Mouse (Mus musculus): ENCODE measurements around the gene Fiz1.

Gene Fiz1

GRCm38 (mm10) chr7:5014251-5015117 is at the start of gene Fiz1, which contains the start of gene Zfp524:
Fiz1 (minus strand) TSS chr7:5014697.
Zfp524 (plus strand) TSS chr7:5014415.
- DNase-seq, result peak; percentile 99

DNA sequence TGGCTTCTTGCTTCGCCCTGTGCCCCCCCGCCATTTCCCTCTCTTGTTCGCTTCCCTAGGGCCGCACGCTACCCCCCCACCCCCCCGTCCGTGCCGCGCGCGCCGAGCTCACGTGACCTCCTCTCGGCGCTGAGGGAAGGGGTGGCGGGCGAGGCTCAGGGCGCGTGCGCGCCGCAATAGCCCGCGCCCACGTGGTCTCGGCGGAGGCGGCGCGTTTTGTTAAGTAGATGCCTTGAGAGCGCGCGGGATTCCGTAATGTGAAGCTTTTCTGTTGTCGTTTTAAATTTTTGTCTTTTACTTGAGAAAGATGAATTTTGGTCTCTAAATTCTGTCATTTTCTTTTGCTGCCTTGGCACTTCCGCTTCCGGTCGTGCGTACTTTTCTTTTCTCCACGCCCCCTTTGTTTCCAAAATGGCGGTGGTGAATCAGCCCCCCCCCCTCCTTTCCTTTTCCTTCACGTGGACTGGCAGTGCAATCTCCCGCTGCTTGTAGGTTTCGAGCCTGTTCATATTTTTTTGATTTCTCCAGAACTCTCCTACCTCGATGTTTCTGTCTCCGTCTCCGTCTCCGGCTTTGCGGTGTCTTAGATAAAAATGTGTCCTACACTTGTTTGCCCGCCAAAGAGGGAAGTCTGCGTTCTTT is 48.0 kb upstream of the Fiz1 start:
- peak; percentile 87 for DNase-seq

GRCm38 (mm10) chr7:5061774-5062359 is 47.4 kb upstream of the Fiz1 start, which contains the start of gene U2af2:
U2af2 (plus strand) TSS chr7:5062143.
- DNase-seq, result peak; percentile 94

- DNase-seq, result peak; percentile 99
Measured at GRCm38 (mm10) chr7:5060944-5061773, 46.7 kb upstream of the Fiz1 start.

- peak; percentile 93 for DNase-seq
Measured at GRCm38 (mm10) chr7:5060239-5060731, 45.8 kb upstream of the Fiz1 start.

DNA sequence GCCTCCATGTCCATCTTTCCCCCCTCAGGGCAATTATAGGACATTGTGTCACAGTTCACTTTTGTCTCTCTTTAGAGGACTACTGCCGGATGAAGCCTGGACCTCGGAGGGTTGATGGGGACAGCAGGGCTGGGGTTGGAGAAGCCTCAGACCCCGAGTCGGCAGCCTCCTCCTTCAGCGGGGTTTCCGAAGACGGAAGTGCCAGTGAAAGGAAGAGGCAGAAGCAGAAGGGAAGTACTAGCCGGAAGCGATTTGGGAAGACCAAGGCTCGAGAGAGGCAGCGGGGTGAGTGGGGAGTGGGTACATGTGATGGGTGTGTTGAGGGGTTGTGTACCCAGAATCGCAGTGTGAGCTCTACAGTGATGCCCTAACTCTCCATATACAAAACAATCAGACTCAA is 44.9 kb upstream of the Fiz1 start:
- no peak for DNase-seq

- DNase-seq, result no peak
Measured at GRCm38 (mm10) chr7:5058631-5059030, 44.1 kb upstream of the Fiz1 start.

DNA sequence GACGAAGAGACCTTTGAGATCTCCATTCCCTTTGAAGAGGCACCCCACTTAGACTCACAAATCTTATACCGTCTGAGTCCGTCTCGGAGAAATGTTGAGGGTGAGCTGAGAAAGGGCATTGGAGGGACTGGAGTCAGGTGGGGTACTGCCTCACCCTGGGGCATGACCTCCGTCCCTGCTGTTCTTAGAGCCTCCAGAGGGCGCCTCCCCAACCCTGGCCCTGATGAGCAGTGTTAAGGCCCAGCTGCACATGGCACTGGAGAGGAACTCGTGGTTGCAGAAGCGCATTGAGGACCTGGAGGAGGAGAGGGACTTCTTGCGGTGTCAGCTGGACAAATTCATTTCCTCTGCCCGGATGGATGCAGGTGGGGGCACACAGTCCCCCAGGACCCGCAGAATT is 43.3 kb upstream of the Fiz1 start:
- DNase-seq, result no peak

DNA sequence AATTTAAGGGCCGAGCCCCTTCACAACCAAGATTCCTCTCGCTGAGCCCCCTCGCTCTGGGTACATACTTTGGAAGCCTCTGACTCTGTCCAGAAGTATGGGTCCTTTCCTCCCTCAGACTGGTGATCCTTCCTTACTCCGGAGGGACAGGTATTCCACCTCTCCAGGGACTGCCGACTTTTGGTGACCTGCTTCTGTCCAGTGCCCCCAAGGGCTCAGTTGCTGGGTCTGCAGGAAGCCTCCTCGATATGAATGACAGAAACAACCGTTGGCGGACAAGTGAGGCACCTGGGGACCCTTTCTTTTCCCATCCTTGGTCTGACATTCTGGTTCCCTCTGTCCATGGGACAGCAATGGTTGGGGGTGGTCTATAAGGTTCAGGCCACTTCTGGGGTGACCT is 42.9 kb upstream of the Fiz1 start:
- DNase-seq, result no peak

DNA sequence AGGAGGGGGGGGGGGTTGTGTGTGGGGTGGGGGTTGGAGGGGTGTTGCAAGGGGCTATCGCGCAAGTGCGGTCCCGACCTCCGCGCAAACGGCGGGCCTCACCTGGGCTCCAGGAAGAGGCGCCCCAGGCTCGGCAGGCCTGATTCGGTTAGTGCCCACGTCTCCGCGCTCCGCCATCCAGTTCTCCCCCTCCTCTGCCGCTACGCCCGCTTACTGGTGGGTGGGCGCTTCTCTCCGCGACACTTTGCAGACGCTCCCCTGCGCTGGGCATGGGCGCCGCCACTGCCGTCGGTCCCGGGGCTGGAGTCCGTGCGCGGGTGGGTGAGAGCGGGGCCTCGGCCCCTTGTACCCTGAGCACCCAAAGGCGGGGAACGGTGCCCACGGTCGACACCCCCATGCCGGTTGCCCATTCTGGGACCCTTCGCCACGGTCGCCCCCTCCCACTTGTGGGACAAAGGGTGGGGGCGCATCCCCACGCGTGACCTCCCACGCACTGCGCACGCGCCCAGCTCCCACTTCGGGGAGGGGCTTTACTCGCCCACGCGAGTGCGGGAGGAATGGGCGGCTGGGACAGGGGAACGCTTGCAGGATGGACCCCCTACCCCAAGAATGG is 42.3 kb upstream of the Fiz1 start:
- DNase-seq, result no peak

DNA sequence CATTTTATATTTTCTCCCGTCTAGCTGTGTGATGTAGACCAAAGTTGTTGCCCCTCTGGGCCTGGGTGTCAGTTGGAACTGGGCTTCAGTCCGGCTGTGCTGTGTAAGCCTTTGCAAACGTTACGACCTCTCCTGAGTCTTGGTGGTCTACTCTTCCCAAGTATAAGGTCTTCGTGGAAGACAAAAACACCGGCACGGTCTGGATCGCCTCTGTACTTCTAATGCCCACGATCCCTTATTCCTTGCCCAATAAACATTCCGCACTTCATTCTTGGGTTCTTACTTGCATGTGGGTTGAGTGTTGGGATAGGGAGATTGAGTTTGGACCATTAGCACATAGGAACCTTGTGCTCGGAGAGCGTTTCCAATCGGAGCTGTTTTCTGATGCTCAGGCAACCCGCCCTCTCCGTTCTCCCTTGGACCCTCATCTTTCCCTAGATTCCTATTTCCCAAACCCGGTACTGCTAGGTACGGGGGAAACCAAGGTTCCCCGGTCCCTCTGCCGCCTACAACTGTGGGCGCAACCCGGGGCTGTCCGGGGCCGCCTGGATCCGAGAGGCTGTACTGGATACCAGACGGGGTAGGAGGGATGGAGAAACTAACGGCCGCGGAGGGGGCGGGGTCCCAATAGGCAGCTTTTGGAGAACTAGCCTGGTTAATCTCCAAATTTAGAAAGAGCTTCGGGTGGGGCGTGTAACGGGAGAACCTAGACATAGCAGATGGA is 39.1 kb upstream of the Fiz1 start:
- no peak for DNase-seq

DNA sequence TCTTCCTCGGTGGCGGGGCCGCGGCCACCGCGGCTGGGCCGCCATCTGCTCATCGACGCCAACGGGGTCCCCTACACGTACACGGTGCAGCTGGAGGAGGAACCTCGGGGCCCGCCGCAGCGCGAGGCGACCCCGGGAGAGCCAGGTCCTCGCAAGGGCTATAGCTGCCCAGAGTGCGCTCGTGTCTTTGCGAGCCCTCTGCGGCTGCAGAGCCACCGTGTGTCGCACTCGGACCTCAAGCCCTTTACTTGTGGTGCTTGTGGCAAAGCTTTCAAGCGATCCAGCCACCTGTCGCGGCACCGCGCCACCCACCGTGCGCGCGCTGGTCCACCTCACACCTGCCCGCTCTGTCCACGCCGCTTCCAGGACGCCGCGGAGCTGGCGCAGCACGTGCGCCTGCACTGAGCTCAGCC is 38.4 kb upstream of the Fiz1 start:
- no peak for DNase-seq

GRCm38 (mm10) chr7:5052438-5052837 is 37.9 kb upstream of the Fiz1 start:
- no peak for DNase-seq

DNA sequence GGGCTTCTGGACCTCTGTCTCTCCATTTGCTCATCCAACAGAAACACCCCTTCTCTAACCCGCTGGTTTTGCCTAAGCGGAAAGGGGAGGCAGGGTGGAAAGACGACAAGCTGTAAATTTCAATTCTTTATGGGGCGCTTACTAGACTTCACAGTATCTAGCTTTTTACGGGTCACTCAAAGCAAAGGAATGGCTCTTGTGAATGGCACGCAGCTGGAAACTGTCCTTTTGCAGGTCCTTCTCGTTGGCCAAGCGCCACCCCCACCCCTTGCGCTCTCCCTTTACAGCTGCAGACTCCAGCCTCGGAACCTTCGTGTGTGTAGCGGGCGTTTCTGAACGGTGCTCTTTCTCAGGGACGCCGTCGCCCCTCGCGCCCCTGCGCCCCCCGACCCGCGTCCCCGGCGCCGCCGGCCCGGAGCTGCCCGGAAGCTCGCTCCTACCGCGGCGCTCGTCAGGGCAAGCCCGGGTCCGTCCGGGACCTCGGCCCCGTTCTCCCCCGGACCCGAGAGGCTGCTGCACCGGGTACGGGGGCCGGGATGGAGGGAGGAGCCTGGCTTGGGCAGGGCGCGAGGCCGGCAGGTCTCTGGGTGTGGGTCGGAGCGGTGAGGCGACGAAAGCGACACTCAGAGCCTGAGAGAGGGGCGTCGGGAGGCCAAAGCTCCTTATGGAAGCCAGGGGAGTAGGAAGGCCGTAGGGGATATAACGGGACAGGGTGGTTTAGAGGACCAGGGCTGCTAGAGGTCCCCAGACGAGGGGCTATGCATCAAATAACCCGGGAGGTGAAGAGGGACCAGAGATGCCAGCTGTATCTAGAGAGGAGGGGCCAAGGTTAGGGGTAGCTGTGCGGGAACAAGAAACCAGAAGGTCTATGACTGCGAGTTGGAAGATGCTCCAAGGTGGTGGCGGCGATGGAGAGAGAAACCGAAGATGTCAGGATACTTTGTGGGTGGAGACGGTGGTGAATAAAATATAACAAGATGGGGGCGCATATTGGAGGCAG is 37.0 kb upstream of the Fiz1 start, which contains the start of gene Zfp580:
Gene Zfp580, plus strand, starts transcription at position 346 of the 1,000 bp plus-strand sequence.
- DNase-seq, result peak; percentile 74

DNA sequence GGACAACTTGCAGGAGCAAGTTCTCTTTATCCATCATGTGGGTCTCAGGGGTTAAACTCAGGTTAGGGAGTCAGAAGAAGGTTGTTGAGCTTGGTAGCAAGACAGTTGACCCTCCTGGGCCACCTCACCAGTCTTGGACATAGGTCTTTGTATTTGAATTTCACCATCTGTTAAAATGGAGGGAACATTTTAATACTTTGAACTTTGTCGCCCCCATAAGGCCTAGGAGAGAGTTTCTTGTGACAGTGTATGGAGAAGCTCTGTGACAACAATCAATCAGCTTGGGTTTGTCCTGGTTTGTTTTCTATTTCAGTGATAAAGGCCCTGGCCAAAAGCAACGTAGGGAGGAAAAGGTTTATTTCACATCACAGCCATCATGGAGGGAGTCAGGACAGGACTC is 32.8 kb upstream of the Fiz1 start:
- peak; percentile 80 for DNase-seq

DNA sequence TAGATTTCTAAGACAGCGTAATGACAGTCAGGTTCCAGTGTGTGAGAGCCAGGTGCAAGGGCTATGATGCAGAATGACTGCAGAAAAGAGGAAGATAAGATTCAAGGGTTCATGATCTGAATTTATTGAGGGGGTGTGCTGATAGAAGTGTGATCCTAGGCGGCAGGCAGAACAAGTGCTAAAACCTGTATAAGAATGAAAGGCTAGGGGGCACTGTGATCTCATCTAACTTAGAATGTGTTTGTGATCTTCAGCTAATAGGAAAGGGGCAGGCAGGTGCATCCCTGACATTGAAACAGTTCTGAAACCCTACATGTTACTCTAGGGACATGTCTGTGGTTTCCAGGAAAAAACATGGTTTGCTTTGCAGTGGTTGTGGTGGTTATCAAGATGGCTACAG is 31.6 kb upstream of the Fiz1 start:
- no peak for DNase-seq

DNA sequence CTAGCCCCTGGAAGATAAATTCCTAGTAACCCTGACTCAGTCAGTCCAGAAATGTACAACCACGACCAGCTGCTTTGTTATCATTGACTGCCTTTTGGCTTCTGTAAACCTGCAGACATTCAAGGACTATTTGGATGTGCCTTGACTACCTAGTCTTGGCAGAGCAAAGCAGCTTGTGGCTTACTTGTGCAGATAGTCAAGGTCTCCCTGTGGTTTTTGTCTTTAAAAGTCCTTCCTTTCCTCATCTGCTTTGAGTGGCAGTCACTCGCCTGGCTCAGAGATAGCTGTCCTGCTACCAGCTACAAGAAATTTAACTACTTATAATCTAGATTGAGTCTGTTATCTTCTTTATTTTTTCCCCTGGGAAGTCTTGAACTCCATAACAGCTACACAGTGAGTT is 30.5 kb upstream of the Fiz1 start:
- no peak for DNase-seq

GRCm38 (mm10) chr7:5038940-5039339 is 24.4 kb upstream of the Fiz1 start:
- DNase-seq, result no peak

GRCm38 (mm10) chr7:5038109-5038732 is 23.7 kb upstream of the Fiz1 start, which contains the start of gene Zfp784:
Zfp784 (minus strand) TSS chr7:5038446.
- peak; percentile 94 for DNase-seq

GRCm38 (mm10) chr7:5037467-5037866 is 23.0 kb upstream of the Fiz1 start:
- no peak for DNase-seq

Data from lung, postnatal 36 days (tissue).